Mouse (Mus musculus) Patski (cell line): ENCODE data around the gene Osbpl6. TPM values are rescaled to one million over a fixed set of nuclear protein-coding genes. Genes with fewer than 3 reads are reported as not detected.
"Not testable (repeated sequence)": the region's sequence is repeated elsewhere in the genome, so short reads cannot be mapped to it uniquely, and the experiment has no call there.

Experiments used
- ATAC-seq: fragments of 100-300 bp; one replicate; pipeline ENCODE4 v1.8.0; 2021
- CTCF ChIA-PET: fragments of 350-600 bp; sonication (Branson Sonifier 250); formaldehyde crosslinking; loops from one replicate; lab custom pipeline; 2022; ENCODE audit warnings: inconsistent platforms; lab: Charles Lee
- POLR2A ChIA-PET: fragments of 350-600 bp; sonication (Branson Sonifier 250); formaldehyde crosslinking; loops from one replicate; lab custom pipeline; 2022; ENCODE audit warnings: antibody characterized with exemption, inconsistent platforms; lab: Charles Lee
- DNase-seq: peaks from one replicate; pipeline ENCODE4 v3.0.0-alpha.2; 2011; ENCODE audit warnings: low read depth, low spot score
- H3K27me3 ChIP-seq: fragments of 371-371 bp; one replicate; pipeline ENCODE4 v1.5.1; 2021
- CTCF ChIP-seq: fragments of 100-300 bp; IDR thresholded peaks from one replicate; pipeline ENCODE4 v1.5.1; 2021
- in situ Hi-C: fragments of 300-500 bp; cut with MboI; formaldehyde crosslinking; loops from 3 replicates; pipeline ENCODE4 v1.11.1; 2018; ENCODE audit warnings: low pct_unique_long_range_greater_than_20kb, mixed read lengths
- polyA plus RNA-seq: library from polyadenylated mRNA; unstranded; gene quantifications from one replicate; pipeline ENCODE4 v1.2.3, GENCODE M21; 2021

The Osbpl6 gene
- polyA plus RNA-seq, 1 experiment from 2014 or later: 10.5 TPM

- ATAC-seq: peak; percentile 99
- POLR2A ChIA-PET: no interaction called here
- in situ Hi-C loops: no loop called here
- peak; percentile 9 for DNase-seq
- CTCF ChIA-PET: interaction anchor here (1.4 kb wide), 1 partner anchor 14 kb away, joined by 6 read pairs; no protein-coding TSS in a partner anchor
- no peaks in the 10 kb centered on the region for H3K27me3 ChIP-seq
- TF ChIP-seq CTCF: no peak
Measured at GRCm38 (mm10) chr2:76592401-76592924, 186.2 kb downstream of the Osbpl6 start.

- CTCF ChIA-PET: interaction anchor here (1.1 to 2.1 kb wide), 2 partner anchors 20 to 227 kb away, joined by 3 to 5 read pairs; partner anchors contain the start of gene Rbm45
Measured at GRCm38 (mm10) chr2:76597521-76597920, 191.2 kb downstream of the Osbpl6 start.

GRCm38 (mm10) chr2:76599214-76599613 is 192.9 kb downstream of the Osbpl6 start:
- CTCF ChIA-PET: interaction anchor here (1.1 to 2.1 kb wide), 4 partner anchors 16 to 229 kb away, joined by 3 to 5 read pairs (median 4); partner anchors contain the start of gene Rbm45
- POLR2A ChIA-PET: no interaction called here
- H3K27me3 ChIP-seq: no peaks in the 10 kb centered on the region
- peak; percentile 49 for TF ChIP-seq CTCF
- DNase-seq (no peak), ATAC-seq (no peak)
- in situ Hi-C loops: no loop called here

More at GRCm38 (mm10) chr2:76597521-76597920, 191.2 kb downstream of the Osbpl6 start:
- TF ChIP-seq CTCF: no peak
- in situ Hi-C loops: no loop called here
- H3K27me3 ChIP-seq: no peaks in the 10 kb centered on the region
- ATAC-seq (no peak), DNase-seq (no peak)
- POLR2A ChIA-PET: no interaction called here

GRCm38 (mm10) chr2:76602256-76602655 is 195.9 kb downstream of the Osbpl6 start:
- in situ Hi-C loops: loop anchor here (25.0 kb wide), 2 partner anchors 340 to 465 kb away; no protein-coding TSS in a partner anchor
- CTCF ChIA-PET: no interaction called here
- TF ChIP-seq CTCF: no peak
- ATAC-seq (no peak), DNase-seq (no peak)
- POLR2A ChIA-PET: interaction anchor here (0.9 kb wide), 1 partner anchor 16 kb away, joined by 3 read pairs; no protein-coding TSS in a partner anchor
- no peaks in the 10 kb centered on the region for H3K27me3 ChIP-seq

- in situ Hi-C loops: loop anchor here (25.0 kb wide), 2 partner anchors 344 to 469 kb away; no protein-coding TSS in a partner anchor
Measured at GRCm38 (mm10) chr2:76606704-76607103, 200.4 kb downstream of the Osbpl6 start.

GRCm38 (mm10) chr2:76610326-76611104 is 204.2 kb downstream of the Osbpl6 start:
- ChIA-PET POLR2A (no interaction called here), CTCF (no interaction called here)
- DNase-seq (no peak), ATAC-seq (no peak)
- H3K27me3 ChIP-seq: no peaks in the 10 kb centered on the region
- in situ Hi-C loops: loop anchor here (10.0 to 25.0 kb wide), 3 partner anchors 206 to 473 kb away; partner anchors contain the start of gene Osbpl6
- no peak for TF ChIP-seq CTCF

More at GRCm38 (mm10) chr2:76606704-76607103, 200.4 kb downstream of the Osbpl6 start:
- ChIA-PET CTCF (interaction anchor here (1.5 kb wide), 1 partner anchor 13 kb away, joined by 6 read pairs; no protein-coding TSS in a partner anchor), POLR2A (interaction anchor here (0.5 kb wide), 1 partner anchor 47 kb away, joined by 3 read pairs; no protein-coding TSS in a partner anchor)
- no peak for TF ChIP-seq CTCF
- DNase-seq (no peak), ATAC-seq (no peak)
- no peaks in the 10 kb centered on the region for H3K27me3 ChIP-seq

- ATAC-seq (no peak), DNase-seq (no peak)
- no peaks in the 10 kb centered on the region for H3K27me3 ChIP-seq
- TF ChIP-seq CTCF: no peak
- POLR2A ChIA-PET: no interaction called here
- in situ Hi-C loops: loop anchor here (10.0 to 25.0 kb wide), 3 partner anchors 207 to 475 kb away; partner anchors contain the start of gene Osbpl6
- CTCF ChIA-PET: interaction anchor here (1.1 to 1.4 kb wide), 2 partner anchors 26 to 243 kb away, joined by 3 read pairs; no protein-coding TSS in a partner anchor
Measured at GRCm38 (mm10) chr2:76611996-76612395, 205.7 kb downstream of the Osbpl6 start.

- peak; percentile 71 for TF ChIP-seq CTCF
- in situ Hi-C loops: loop anchor here (10.0 to 25.0 kb wide), 3 partner anchors 213 to 481 kb away; partner anchors contain the start of gene Osbpl6
- POLR2A ChIA-PET: interaction anchor here (0.6 to 1.0 kb wide), 4 partner anchors 14 to 247 kb away, joined by 3 read pairs; no protein-coding TSS in a partner anchor
- H3K27me3 ChIP-seq: no peaks in the 10 kb centered on the region
- DNase-seq (no peak), ATAC-seq (peak; percentile 60)
- CTCF ChIA-PET: interaction anchor here (0.7 to 9.5 kb wide), 20 partner anchors 19 to 492 kb away, joined by 3 to 97 read pairs (median 3); partner anchors contain the start of genes Osbpl6 and Rbm45
Measured at GRCm38 (mm10) chr2:76618078-76618477, 211.8 kb downstream of the Osbpl6 start.

- no peak for TF ChIP-seq CTCF
- in situ Hi-C loops: loop anchor here (5.0 to 25.0 kb wide), 3 partner anchors 248 to 483 kb away; no protein-coding TSS in a partner anchor
- H3K27me3 ChIP-seq: no peaks in the 10 kb centered on the region
- peak; percentile 57 for ATAC-seq
- ChIA-PET CTCF (interaction anchor here (1.2 to 9.5 kb wide), 2 partner anchors 126 to 251 kb away, joined by 3 to 97 read pairs; partner anchors contain the start of gene Rbm45), POLR2A (no interaction called here)
- no peak for DNase-seq
Measured at GRCm38 (mm10) chr2:76620188-76620587, 213.9 kb downstream of the Osbpl6 start.

GRCm38 (mm10) chr2:76621724-76622123 is 215.4 kb downstream of the Osbpl6 start:
- ATAC-seq: no peak
- no peaks in the 10 kb centered on the region for H3K27me3 ChIP-seq
- ChIA-PET POLR2A (no interaction called here), CTCF (interaction anchor here (0.9 to 9.5 kb wide), 7 partner anchors 13 to 260 kb away, joined by 3 to 97 read pairs (median 3); partner anchors contain the start of genes Osbpl6 and Rbm45)
- no peak for TF ChIP-seq CTCF
- in situ Hi-C loops: loop anchor here (5.0 to 25.0 kb wide), 3 partner anchors 249 to 484 kb away; no protein-coding TSS in a partner anchor
- DNase-seq: no peak

GRCm38 (mm10) chr2:76622316-76622715 is 216.0 kb downstream of the Osbpl6 start:
- CTCF ChIA-PET: interaction anchor here (0.9 to 9.5 kb wide), 9 partner anchors 12 to 260 kb away, joined by 3 to 97 read pairs (median 3); partner anchors contain the start of genes Osbpl6 and Rbm45
- in situ Hi-C loops: loop anchor here (5.0 to 25.0 kb wide), 3 partner anchors 250 to 485 kb away; no protein-coding TSS in a partner anchor
- POLR2A ChIA-PET, H3K27me3 ChIP-seq, DNase-seq, ATAC-seq: not testable (repeated sequence)
